Mouse (Mus musculus): ENCODE results near the gene Scaf11. TPM values are rescaled to one million over a fixed set of nuclear protein-coding genes. Genes with fewer than 3 reads are reported as not detected.

The Scaf11 gene
- polyA plus RNA-seq, 1 experiment = 103 TPM

DNA sequence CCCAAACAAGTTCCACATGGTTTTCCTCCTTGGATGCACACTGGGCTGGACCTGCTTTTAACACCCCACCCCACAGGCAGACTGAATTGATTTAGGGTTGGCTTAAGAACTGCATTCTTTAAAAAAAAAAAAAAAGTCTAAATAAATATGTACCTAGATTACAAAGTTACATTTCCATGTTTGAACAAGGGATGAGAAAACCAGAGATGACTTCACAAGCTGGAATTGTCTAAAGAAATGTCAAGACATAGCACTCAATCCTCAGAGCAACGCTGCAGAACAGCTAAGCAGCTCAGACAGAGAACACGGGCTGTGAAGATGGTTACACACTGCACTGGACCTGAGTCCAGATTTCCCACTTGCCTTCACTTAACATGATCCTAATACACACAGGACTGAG lies 53.5 kb downstream of the Scaf11 start:
- Histone ChIP-seq H3K27ac (ENCODE audit: insufficient read depth, low read length) (0 out of 2 replicates have a peak overlapping the region, but pooled peaks have one; percentile 43), H3K4me3 (ENCODE audit: insufficient read depth, low read length) (no peak overlapping the region), H3K4me1 (ENCODE audit: control insufficient read depth, insufficient read depth, low read length) (peaks cover 2% of the 10 kb centered on the region; the same call in 1 of the 2 replicates)
- TF ChIP-seq POLR2A (IDR thresholded peaks at IDR 0.05; ENCODE audit: low read depth, low read length) (no peak), CTCF (IDR thresholded peaks at IDR 0.05; ENCODE audit: borderline replicate concordance, insufficient read depth, low read length) (no peak)

DNA sequence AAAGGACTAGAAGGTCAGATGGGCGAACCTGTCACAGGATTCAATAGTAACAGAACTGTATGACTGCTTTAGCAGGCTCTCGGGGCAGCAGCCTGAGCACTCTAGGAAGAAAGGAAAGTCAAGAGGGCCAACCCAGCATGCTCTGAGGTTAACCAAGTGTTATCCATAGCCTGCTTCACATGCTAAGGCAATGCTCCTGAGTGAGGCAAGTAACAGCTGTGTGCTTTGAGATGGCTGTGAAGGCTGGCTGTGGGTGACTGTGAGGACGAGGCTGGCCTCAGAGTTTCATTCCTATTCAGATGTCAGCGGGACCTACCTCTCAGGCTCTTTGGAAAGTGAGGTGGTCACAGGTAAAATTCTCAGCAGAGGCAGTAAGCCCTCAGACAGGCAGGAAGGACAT lies 54.4 kb downstream of the Scaf11 start:
- Histone ChIP-seq H3K4me1 (ENCODE audit: control insufficient read depth, insufficient read depth, low read length) (peaks cover 2% of the 10 kb centered on the region; the same call in 1 of the 2 replicates), H3K27ac (ENCODE audit: insufficient read depth, low read length) (peak overlapping the region; percentile 39), H3K4me3 (ENCODE audit: insufficient read depth, low read length) (no peak overlapping the region)
- TF ChIP-seq POLR2A (IDR thresholded peaks at IDR 0.05; ENCODE audit: low read depth, low read length) (no peak), CTCF (IDR thresholded peaks at IDR 0.05; ENCODE audit: borderline replicate concordance, insufficient read depth, low read length) (no peak)

DNA sequence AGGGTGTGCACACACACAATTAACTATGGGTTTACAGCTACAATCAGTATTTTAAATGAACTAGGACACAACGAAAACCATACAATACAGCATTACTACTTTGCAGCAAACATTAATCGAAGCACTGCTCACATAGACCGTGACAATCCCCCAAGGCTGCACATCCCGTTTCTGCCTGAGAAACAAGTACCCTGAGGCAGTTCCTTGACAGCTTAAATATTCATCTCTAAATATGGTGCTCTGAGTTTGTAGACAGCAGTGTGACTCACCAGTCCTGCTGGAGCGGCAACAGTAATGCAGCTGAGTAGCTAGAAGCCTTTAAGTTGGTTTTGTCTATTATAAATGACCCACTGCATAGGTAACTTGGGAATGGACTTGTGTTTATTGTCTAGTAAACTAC lies 55.1 kb downstream of the Scaf11 start:
- Histone ChIP-seq H3K4me1 (ENCODE audit: control insufficient read depth, insufficient read depth, low read length) (peaks cover 2% of the 10 kb centered on the region; the same call in 1 of the 2 replicates), H3K4me3 (ENCODE audit: insufficient read depth, low read length) (no peak overlapping the region), H3K27ac (ENCODE audit: insufficient read depth, low read length) (peak overlapping the region; percentile 72)
- TF ChIP-seq POLR2A (IDR thresholded peaks at IDR 0.05; ENCODE audit: low read depth, low read length) (no peak), CTCF (IDR thresholded peaks at IDR 0.05; ENCODE audit: borderline replicate concordance, insufficient read depth, low read length) (no peak)

DNA sequence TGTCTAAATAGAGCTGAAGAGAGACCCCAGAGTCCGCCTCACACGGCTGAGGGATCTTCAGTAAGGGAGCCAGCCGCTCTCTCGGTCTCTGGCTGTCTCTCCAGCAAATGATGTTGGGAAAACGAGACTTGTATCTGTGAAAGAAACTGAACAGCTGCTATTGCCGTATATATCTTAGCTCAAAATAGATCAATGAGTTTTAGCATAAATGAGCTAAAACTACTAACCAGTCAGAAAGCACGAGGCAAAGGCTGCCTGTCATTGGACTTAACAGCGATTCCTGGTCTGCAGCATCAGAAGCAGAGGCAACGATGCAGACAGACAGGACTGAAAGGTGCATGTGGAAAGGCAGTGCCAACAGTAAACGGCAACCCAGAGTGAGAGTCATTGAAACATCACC lies 62.3 kb downstream of the Scaf11 start:
- TF ChIP-seq CTCF (IDR thresholded peaks at IDR 0.05; ENCODE audit: borderline replicate concordance, insufficient read depth, low read length) (no peak), POLR2A (IDR thresholded peaks at IDR 0.05; ENCODE audit: low read depth, low read length) (no peak)
- H3K4me3 ChIP-seq (ENCODE audit: insufficient read depth, low read length) = no peak overlapping the region
- no peak overlapping the region for H3K27ac ChIP-seq (ENCODE audit: insufficient read depth, low read length)
- H3K4me1 ChIP-seq (ENCODE audit: control insufficient read depth, insufficient read depth, low read length) = no peaks in the 10 kb centered on the region

DNA sequence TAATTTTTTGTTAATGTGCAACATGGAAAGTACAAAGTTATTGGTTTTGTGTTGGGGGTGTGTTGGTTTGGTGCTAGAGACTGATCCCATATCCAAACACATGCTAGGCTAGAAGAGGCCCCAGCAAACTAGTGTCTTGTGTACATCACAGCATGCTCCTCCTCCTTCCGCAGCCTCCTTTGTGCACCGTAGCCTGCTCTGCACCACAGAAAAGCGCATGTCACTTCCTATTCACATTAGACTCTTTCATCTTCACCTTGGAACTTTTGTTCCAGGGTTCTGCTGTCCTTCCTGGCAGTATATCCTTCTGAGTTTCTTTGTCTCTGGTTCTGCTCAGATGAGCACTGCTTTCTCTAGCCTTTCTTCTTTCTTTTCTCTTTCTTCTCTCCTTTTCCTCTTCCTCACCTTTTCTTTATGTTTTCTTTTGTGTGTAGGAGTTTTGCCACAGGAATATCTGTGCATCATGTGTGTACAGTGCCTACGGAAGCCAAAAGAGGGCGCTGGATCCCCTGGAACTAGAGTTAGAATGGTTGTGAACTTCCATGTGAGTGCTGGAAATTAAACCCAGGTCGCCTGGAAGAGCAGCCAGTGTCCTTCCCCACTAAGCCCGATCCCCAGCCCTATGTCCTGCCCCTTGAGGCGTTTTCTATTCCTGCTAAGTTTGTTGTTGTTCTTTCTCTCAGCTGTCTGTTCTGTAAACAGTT lies 63.9 kb downstream of the Scaf11 start:
- Histone ChIP-seq H3K4me3 (ENCODE audit: insufficient read depth, low read length) (no peak overlapping the region), H3K27ac (ENCODE audit: insufficient read depth, low read length) (no peak overlapping the region), H3K4me1 (ENCODE audit: control insufficient read depth, insufficient read depth, low read length) (no peaks in the 10 kb centered on the region)
- TF ChIP-seq POLR2A (IDR thresholded peaks at IDR 0.05; ENCODE audit: low read depth, low read length) = no peak
- no peak for TF ChIP-seq CTCF (IDR thresholded peaks at IDR 0.05; ENCODE audit: borderline replicate concordance, insufficient read depth, low read length)

DNA sequence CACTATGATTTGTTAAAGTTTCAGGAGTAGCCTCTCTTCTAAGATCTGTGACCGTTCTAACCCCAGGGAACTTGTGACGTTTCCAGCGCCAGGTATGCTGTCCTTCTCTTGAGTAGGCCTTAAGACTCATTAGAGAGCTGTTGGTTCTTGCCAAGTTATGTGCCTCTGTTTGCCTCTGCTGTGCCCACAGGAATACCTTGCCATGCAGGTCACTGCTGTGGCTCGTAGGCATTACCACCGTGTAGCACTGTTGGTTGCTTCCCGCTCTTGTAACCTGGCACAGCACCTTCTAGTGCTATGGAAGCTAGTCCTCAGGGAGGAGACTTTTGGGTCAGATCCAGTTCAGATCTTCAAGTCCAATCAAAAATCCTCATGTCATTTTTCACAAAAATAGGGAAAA lies 65.6 kb downstream of the Scaf11 start:
- Histone ChIP-seq H3K4me1 (ENCODE audit: control insufficient read depth, insufficient read depth, low read length) (no peaks in the 10 kb centered on the region), H3K4me3 (ENCODE audit: insufficient read depth, low read length) (no peak overlapping the region), H3K27ac (ENCODE audit: insufficient read depth, low read length) (no peak overlapping the region)
- TF ChIP-seq CTCF (IDR thresholded peaks at IDR 0.05; ENCODE audit: borderline replicate concordance, insufficient read depth, low read length) (no peak), POLR2A (IDR thresholded peaks at IDR 0.05; ENCODE audit: low read depth, low read length) (no peak)

DNA sequence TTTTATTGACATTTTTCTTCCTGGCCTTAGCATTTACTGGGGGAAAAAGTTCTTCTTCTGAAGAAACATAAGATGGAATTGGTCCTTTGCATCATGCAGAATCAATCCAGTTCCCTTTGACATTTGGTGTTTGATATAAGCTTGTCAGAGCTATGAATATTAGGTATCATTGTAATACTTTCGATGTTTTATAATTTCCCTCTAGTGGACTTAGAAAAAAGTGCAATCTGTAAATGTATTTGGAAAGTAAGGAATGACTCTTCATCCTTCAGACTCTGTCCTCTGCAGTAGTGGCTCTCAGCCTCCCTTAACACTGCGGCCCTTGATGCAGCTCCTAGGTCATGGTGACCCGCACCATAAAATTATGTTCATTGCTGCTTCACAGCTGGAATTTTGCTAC lies 67.8 kb downstream of the Scaf11 start:
- TF ChIP-seq CTCF (IDR thresholded peaks at IDR 0.05; ENCODE audit: borderline replicate concordance, insufficient read depth, low read length) (no peak), POLR2A (IDR thresholded peaks at IDR 0.05; ENCODE audit: low read depth, low read length) (no peak)
- H3K27ac ChIP-seq (ENCODE audit: insufficient read depth, low read length) = no peak overlapping the region

DNA sequence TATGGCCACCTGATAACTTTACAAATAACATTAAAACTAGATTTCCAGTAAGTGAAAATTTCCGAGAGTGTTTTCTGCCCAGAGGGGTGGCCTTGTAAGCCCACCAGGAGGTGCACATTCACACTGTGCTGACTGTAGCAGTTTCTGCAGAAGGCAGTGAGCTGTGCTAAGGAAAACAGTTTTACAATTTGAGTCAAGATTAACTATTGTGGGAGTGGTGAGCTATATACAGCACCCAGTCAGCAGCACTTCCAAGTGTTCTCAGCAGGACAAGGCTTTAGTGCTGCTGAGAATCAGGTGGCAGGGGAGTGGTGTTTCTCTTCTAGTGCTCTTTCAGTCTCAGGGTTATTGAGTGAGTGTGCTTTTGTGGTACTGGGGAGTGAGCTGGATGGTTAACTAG lies 72.1 kb downstream of the Scaf11 start:
- Histone ChIP-seq H3K4me1 (ENCODE audit: control insufficient read depth, insufficient read depth, low read length) (no peaks in the 10 kb centered on the region), H3K4me3 (ENCODE audit: insufficient read depth, low read length) (no peak overlapping the region), H3K27ac (ENCODE audit: insufficient read depth, low read length) (no peak overlapping the region)
- TF ChIP-seq POLR2A (IDR thresholded peaks at IDR 0.05; ENCODE audit: low read depth, low read length) (no peak), CTCF (IDR thresholded peaks at IDR 0.05; ENCODE audit: borderline replicate concordance, insufficient read depth, low read length) (no peak)

More for the DNA sequence above, 67.8 kb downstream of the Scaf11 start:
- Histone ChIP-seq H3K4me1 (ENCODE audit: control insufficient read depth, insufficient read depth, low read length) (no peaks in the 10 kb centered on the region), H3K4me3 (ENCODE audit: insufficient read depth, low read length) (no peak overlapping the region)

DNA sequence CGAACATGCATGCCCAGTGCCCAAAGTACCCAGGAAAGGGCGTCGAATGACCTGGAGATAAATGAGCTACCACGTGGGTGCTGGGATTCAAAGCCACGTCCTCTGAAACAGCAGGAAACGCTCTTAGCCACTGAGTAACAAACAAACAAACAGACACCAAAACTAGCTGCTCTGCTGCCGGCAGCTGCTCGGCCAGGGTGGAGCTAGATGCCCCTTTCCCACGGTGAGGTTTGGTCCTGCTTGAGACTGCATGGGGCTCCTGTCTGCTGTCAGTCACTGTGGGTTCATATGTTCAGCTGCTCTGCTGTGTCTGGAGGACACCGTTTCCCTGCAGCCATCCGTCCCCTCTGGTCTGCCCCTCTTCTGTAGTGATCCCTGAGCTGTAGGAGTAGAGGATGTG lies 78.4 kb downstream of the Scaf11 start:
- Histone ChIP-seq H3K4me3 (ENCODE audit: insufficient read depth, low read length) (no peak overlapping the region), H3K4me1 (ENCODE audit: control insufficient read depth, insufficient read depth, low read length) (peaks cover 5% of the 10 kb centered on the region), H3K27ac (ENCODE audit: insufficient read depth, low read length) (no peak overlapping the region)
- TF ChIP-seq POLR2A (IDR thresholded peaks at IDR 0.05; ENCODE audit: low read depth, low read length) = no peak
- no peak for TF ChIP-seq CTCF (IDR thresholded peaks at IDR 0.05; ENCODE audit: borderline replicate concordance, insufficient read depth, low read length)

DNA sequence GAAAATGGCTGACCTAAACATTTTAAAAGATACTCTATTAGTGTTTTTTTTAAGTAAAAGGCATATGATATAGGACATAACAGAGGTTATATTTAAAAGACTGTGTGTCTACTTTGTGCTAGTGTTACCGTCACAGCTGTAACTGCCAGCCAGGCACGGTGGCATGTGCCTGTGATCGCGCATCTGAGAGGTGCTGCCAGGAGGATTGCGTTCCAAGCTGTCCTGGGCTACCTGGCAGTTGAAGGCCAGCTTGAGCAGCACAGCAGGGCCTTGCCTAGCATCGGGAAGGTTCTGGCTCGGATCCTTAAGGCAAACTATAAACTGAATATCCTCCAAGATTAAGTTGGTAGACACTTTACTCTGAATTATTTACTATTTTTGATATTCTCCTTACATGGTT lies 82.9 kb downstream of the Scaf11 start:
- TF ChIP-seq POLR2A (IDR thresholded peaks at IDR 0.05; ENCODE audit: low read depth, low read length) (no peak), CTCF (IDR thresholded peaks at IDR 0.05; ENCODE audit: borderline replicate concordance, insufficient read depth, low read length) (no peak)
- H3K4me1 ChIP-seq (ENCODE audit: control insufficient read depth, insufficient read depth, low read length) = peaks cover 11% of the 10 kb centered on the region
- no peak overlapping the region for H3K27ac ChIP-seq (ENCODE audit: insufficient read depth, low read length)
- H3K4me3 ChIP-seq (ENCODE audit: insufficient read depth, low read length) = no peak overlapping the region
